Mouse (Mus musculus) cerebellum, postnatal 14 days (tissue): Measurements from ENCODE around the gene Izumo1.

Experiments used
- DNase-seq, 2 experiments: peaks; one replicate each; pipeline ENCODE4 v3.0.0; 2021; ENCODE audit warnings: mixed read lengths in 2 of 2

Gene Izumo1

GRCm38 (mm10) chr7:45621443-45621842 lies at the start of gene Izumo1:
Gene Izumo1, plus strand, starts transcription at chr7:45621811.
- peak in 1 of 2 experiments; percentile 51 for DNase-seq

GRCm38 (mm10) chr7:45571966-45572365 lies 49.6 kb upstream of the Izumo1 start:
- no peak for DNase-seq

GRCm38 (mm10) chr7:45573954-45574353 lies 47.7 kb upstream of the Izumo1 start:
- no peak for DNase-seq

- no peak for DNase-seq
Measured at GRCm38 (mm10) chr7:45574472-45575379, 46.9 kb upstream of the Izumo1 start.

- DNase-seq = no peak
Measured at GRCm38 (mm10) chr7:45585923-45586322, 35.7 kb upstream of the Izumo1 start.

GRCm38 (mm10) chr7:45587631-45588592 lies 33.7 kb upstream of the Izumo1 start:
- DNase-seq = no peak

- peak; percentile 95 to 96 for DNase-seq
Measured at GRCm38 (mm10) chr7:45589173-45589572, 32.4 kb upstream of the Izumo1 start.

- DNase-seq = no peak
Measured at GRCm38 (mm10) chr7:45589898-45590297, 31.7 kb upstream of the Izumo1 start.

GRCm38 (mm10) chr7:45590874-45591273 lies 30.7 kb upstream of the Izumo1 start:
- DNase-seq = peak in 1 of 2 experiments; percentile 21

- DNase-seq = no peak
Measured at GRCm38 (mm10) chr7:45591880-45592279, 29.7 kb upstream of the Izumo1 start.

- peak; percentile 82 to 83 for DNase-seq
Measured at GRCm38 (mm10) chr7:45593118-45593815, 28.3 kb upstream of the Izumo1 start.

- no peak for DNase-seq
Measured at GRCm38 (mm10) chr7:45595176-45595575, 26.4 kb upstream of the Izumo1 start.

- no peak for DNase-seq
Measured at GRCm38 (mm10) chr7:45596107-45596506, 25.5 kb upstream of the Izumo1 start.

GRCm38 (mm10) chr7:45597013-45597412 lies 24.6 kb upstream of the Izumo1 start:
- DNase-seq = no peak

- peak in 1 of 2 experiments; percentile 31 for DNase-seq
Measured at GRCm38 (mm10) chr7:45597527-45597926, 24.1 kb upstream of the Izumo1 start.

GRCm38 (mm10) chr7:45598960-45599879 lies 22.4 kb upstream of the Izumo1 start:
- no peak for DNase-seq

- no peak for DNase-seq
Measured at GRCm38 (mm10) chr7:45605704-45606289, 15.8 kb upstream of the Izumo1 start.

- DNase-seq = no peak
Measured at GRCm38 (mm10) chr7:45609511-45609910, 12.1 kb upstream of the Izumo1 start.

GRCm38 (mm10) chr7:45616277-45616676 lies 5.3 kb upstream of the Izumo1 start:
- no peak for DNase-seq

- DNase-seq = peak; percentile 22 to 33
Measured at GRCm38 (mm10) chr7:45617042-45617695, 4.4 kb upstream of the Izumo1 start, which contains the start of gene Fut1. Gene Fut1, plus strand, starts transcription at chr7:45617289.
